Mouse (Mus musculus): ENCODE results near the gene Ciao2b. TPM values are rescaled to one million over a fixed set of nuclear protein-coding genes. Genes with fewer than 3 reads are reported as not detected.

Gene Ciao2b
- polyA plus RNA-seq, 1 experiment: 63.4 TPM

DNA sequence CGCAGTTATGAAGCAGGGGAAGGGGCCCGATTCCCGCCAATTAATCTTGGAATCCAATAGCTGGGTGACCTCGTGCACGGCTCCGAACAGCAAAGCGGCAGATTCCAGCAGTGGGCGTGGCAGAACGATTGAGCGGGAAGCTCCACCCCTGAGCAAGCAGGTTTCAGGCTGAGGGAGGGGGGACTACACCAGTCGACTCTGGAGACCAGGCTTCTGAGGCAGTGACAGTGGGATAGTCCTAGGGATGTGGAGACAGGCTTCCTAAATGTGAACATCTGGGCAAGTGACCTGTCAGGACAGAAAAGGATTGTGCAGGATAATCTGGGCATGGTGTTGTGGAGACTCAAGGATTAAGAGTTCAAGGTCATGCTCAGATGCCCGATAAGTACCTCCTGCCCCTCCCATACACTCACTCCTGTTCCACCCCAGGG is 39.8 kb downstream of the Ciao2b start:
- Histone ChIP-seq H3K27me3 (ENCODE audit: control insufficient read depth, insufficient read depth, low read length, poor library complexity, severe bottlenecking) (no peaks in the 10 kb centered on the region), H3K36me3 (ENCODE audit: control insufficient read depth, insufficient read depth, low read length, poor library complexity, severe bottlenecking) (0 out of 2 replicates have a peak, but pooled peaks cover 4% of the 10 kb centered on the region), H3K9ac (ENCODE audit: low read depth, poor library complexity, severe bottlenecking) (peak overlapping the region; percentile 90), H3K27ac (ENCODE audit: insufficient read depth, low read length) (peak overlapping the region; percentile 31), H3K9me3 (replicated peaks; ENCODE audit: control insufficient read depth, insufficient read depth, low read length, poor library complexity, severe bottlenecking) (no peaks in the 10 kb centered on the region), H3K4me1 (ENCODE audit: control insufficient read depth, insufficient read depth, low read length) (no peaks in the 10 kb centered on the region), H3K4me3 (ENCODE audit: low read depth, low read length) (peak overlapping the region; percentile 45)
- TF ChIP-seq CTCF (IDR thresholded peaks at IDR 0.05; ENCODE audit: low read depth, low read length): no peak
- TF ChIP-seq POLR2A (IDR thresholded peaks at IDR 0.05; ENCODE audit: insufficient read depth, low read length): no peak
- no peak for TF ChIP-seq EP300 (IDR thresholded peaks at IDR 0.05; ENCODE audit: insufficient read depth, low read depth, low read length)

- no peaks in the 10 kb centered on the region for H3K27me3 ChIP-seq (ENCODE audit: control insufficient read depth, insufficient read depth, low read length, poor library complexity, severe bottlenecking)
- H3K4me1 ChIP-seq (ENCODE audit: control insufficient read depth, insufficient read depth, low read length): no peaks in the 10 kb centered on the region
- peak overlapping the region; percentile 47; the same call in 1 of the 2 replicates for H3K27ac ChIP-seq (ENCODE audit: insufficient read depth, low read length)
- peak overlapping the region; percentile 49 for H3K4me3 ChIP-seq (ENCODE audit: low read depth, low read length)
- H3K9me3 ChIP-seq (replicated peaks; ENCODE audit: control insufficient read depth, insufficient read depth, low read length, poor library complexity, severe bottlenecking): no peaks in the 10 kb centered on the region
- H3K9ac ChIP-seq (ENCODE audit: low read depth, poor library complexity, severe bottlenecking): peak overlapping the region; percentile 90
- TF ChIP-seq EP300 (IDR thresholded peaks at IDR 0.05; ENCODE audit: insufficient read depth, low read depth, low read length): no peak
- H3K36me3 ChIP-seq (ENCODE audit: control insufficient read depth, insufficient read depth, low read length, poor library complexity, severe bottlenecking): peaks cover 8% of the 10 kb centered on the region; the same call in 1 of the 2 replicates
Observed at GRCm38 (mm10) chr8:104601386-104601785, 40.4 kb downstream of the Ciao2b start.

- Histone ChIP-seq H3K27me3 (ENCODE audit: control insufficient read depth, insufficient read depth, low read length, poor library complexity, severe bottlenecking) (no peaks in the 10 kb centered on the region), H3K9me3 (replicated peaks; ENCODE audit: control insufficient read depth, insufficient read depth, low read length, poor library complexity, severe bottlenecking) (no peaks in the 10 kb centered on the region), H3K4me3 (ENCODE audit: low read depth, low read length) (no peak overlapping the region), H3K27ac (ENCODE audit: insufficient read depth, low read length) (no peak overlapping the region), H3K36me3 (ENCODE audit: control insufficient read depth, insufficient read depth, low read length, poor library complexity, severe bottlenecking) (peaks cover 37% of the 10 kb centered on the region), H3K9ac (ENCODE audit: low read depth, poor library complexity, severe bottlenecking) (no peak overlapping the region), H3K4me1 (ENCODE audit: control insufficient read depth, insufficient read depth, low read length) (no peaks in the 10 kb centered on the region)
- TF ChIP-seq CTCF (IDR thresholded peaks at IDR 0.05; ENCODE audit: low read depth, low read length): no peak
- no peak for TF ChIP-seq POLR2A (IDR thresholded peaks at IDR 0.05; ENCODE audit: insufficient read depth, low read length)
- no peak for TF ChIP-seq EP300 (IDR thresholded peaks at IDR 0.05; ENCODE audit: insufficient read depth, low read depth, low read length)
Observed at GRCm38 (mm10) chr8:104598496-104598895, 43.3 kb downstream of the Ciao2b start.

GRCm38 (mm10) chr8:104597656-104598055 is 44.1 kb downstream of the Ciao2b start:
- no peaks in the 10 kb centered on the region for H3K4me1 ChIP-seq (ENCODE audit: control insufficient read depth, insufficient read depth, low read length)

GRCm38 (mm10) chr8:104595773-104596536 is 45.8 kb downstream of the Ciao2b start:
- H3K36me3 ChIP-seq (ENCODE audit: control insufficient read depth, insufficient read depth, low read length, poor library complexity, severe bottlenecking): peaks cover 38% of the 10 kb centered on the region
- H3K4me3 ChIP-seq (ENCODE audit: low read depth, low read length): no peak overlapping the region
- TF ChIP-seq CTCF (IDR thresholded peaks at IDR 0.05; ENCODE audit: low read depth, low read length) (no peak), EP300 (IDR thresholded peaks at IDR 0.05; ENCODE audit: insufficient read depth, low read depth, low read length) (no peak), POLR2A (IDR thresholded peaks at IDR 0.05; ENCODE audit: insufficient read depth, low read length) (no peak)
- H3K4me1 ChIP-seq (ENCODE audit: control insufficient read depth, insufficient read depth, low read length): peaks cover 1% of the 10 kb centered on the region
- H3K9ac ChIP-seq (ENCODE audit: low read depth, poor library complexity, severe bottlenecking): no peak overlapping the region
- no peaks in the 10 kb centered on the region for H3K27me3 ChIP-seq (ENCODE audit: control insufficient read depth, insufficient read depth, low read length, poor library complexity, severe bottlenecking)
- H3K27ac ChIP-seq (ENCODE audit: insufficient read depth, low read length): no peak overlapping the region
- H3K9me3 ChIP-seq (replicated peaks; ENCODE audit: control insufficient read depth, insufficient read depth, low read length, poor library complexity, severe bottlenecking): no peaks in the 10 kb centered on the region

More at GRCm38 (mm10) chr8:104597656-104598055, 44.1 kb downstream of the Ciao2b start:
- H3K9me3 ChIP-seq (replicated peaks; ENCODE audit: control insufficient read depth, insufficient read depth, low read length, poor library complexity, severe bottlenecking): no peaks in the 10 kb centered on the region
- peaks cover 38% of the 10 kb centered on the region for H3K36me3 ChIP-seq (ENCODE audit: control insufficient read depth, insufficient read depth, low read length, poor library complexity, severe bottlenecking)
- no peak overlapping the region for H3K9ac ChIP-seq (ENCODE audit: low read depth, poor library complexity, severe bottlenecking)
- H3K27ac ChIP-seq (ENCODE audit: insufficient read depth, low read length): no peak overlapping the region
- no peaks in the 10 kb centered on the region for H3K27me3 ChIP-seq (ENCODE audit: control insufficient read depth, insufficient read depth, low read length, poor library complexity, severe bottlenecking)
- no peak for TF ChIP-seq EP300 (IDR thresholded peaks at IDR 0.05; ENCODE audit: insufficient read depth, low read depth, low read length)
- H3K4me3 ChIP-seq (ENCODE audit: low read depth, low read length): no peak overlapping the region

DNA sequence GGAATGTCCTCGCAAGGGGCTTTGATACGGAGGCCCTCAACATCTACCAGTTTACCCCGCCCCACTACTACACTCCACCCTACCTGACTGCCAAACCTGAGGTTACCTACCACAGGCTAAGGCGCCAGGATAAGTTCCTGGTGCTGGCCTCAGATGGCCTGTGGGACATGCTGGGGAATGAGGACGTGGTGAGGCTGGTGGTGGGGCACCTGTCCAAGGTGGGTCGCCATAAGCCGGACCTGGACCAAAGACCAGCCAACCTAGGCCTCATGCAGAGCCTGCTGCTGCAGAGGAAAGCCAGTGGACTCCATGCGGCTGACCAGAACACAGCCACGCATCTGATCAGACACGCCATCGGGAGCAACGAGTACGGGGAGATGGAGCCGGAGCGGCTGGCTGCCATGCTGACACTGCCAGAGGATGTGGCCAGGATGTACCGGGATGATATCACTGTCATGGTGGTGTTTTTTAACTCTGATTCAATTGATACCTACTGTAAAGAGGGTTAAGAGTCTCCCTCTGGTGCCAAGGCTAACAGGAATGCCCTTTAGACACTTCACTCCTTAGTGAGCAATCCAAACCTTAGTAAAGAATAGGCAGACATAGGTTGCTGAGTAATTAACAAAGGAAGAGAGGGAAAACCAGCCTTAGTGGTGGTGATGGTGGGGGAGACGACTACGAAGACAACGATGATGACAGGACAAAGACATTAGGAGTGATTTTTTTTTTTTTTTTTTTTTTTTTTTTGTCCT is 47.0 kb downstream of the Ciao2b start:
- Histone ChIP-seq H3K27me3 (ENCODE audit: control insufficient read depth, insufficient read depth, low read length, poor library complexity, severe bottlenecking) (no peaks in the 10 kb centered on the region), H3K27ac (ENCODE audit: insufficient read depth, low read length) (no peak overlapping the region), H3K36me3 (ENCODE audit: control insufficient read depth, insufficient read depth, low read length, poor library complexity, severe bottlenecking) (peaks cover 38% of the 10 kb centered on the region), H3K4me3 (ENCODE audit: low read depth, low read length) (no peak overlapping the region), H3K4me1 (ENCODE audit: control insufficient read depth, insufficient read depth, low read length) (peaks cover 2% of the 10 kb centered on the region), H3K9ac (ENCODE audit: low read depth, poor library complexity, severe bottlenecking) (no peak overlapping the region), H3K9me3 (replicated peaks; ENCODE audit: control insufficient read depth, insufficient read depth, low read length, poor library complexity, severe bottlenecking) (no peaks in the 10 kb centered on the region)
- no peak for TF ChIP-seq EP300 (IDR thresholded peaks at IDR 0.05; ENCODE audit: insufficient read depth, low read depth, low read length)
- no peak for TF ChIP-seq POLR2A (IDR thresholded peaks at IDR 0.05; ENCODE audit: insufficient read depth, low read length)

All from ES-Bruce4 (cell line).